Mouse (Mus musculus) forebrain, embryonic 14.5 days (tissue): ENCODE measurements around the gene Krcc1. TPM values are rescaled to one million over a fixed set of nuclear protein-coding genes. Genes with fewer than 3 reads are reported as not detected.

Source experiments
- ATAC-seq: fragments of 200-750 bp; cut with Nextera tagmentation; 2 replicates; pipeline ENCODE4 v1.8.0; 2017; ENCODE audit warnings: mild to moderate bottlenecking, moderate library complexity
- DNase-seq: peaks from one replicate; pipeline ENCODE4 v3.0.0-alpha.2; 2015; ENCODE audit warnings: low spot score
- H3K27ac ChIP-seq: fragments of 300-500 bp; sonication (generic); 2 replicates; pipeline ENCODE4 v1.5.1; 2014; ENCODE audit warnings: low read depth, mild to moderate bottlenecking, control low read depth, low read length, moderate library complexity
- H3K27me3 ChIP-seq: fragments of 300-500 bp; sonication (generic); replicated peaks from 2 replicates; pipeline ENCODE4 v1.6.1; 2014; ENCODE audit warnings: low read length, control low read depth, mixed read lengths; ENCODE audit not compliant: control insufficient read depth, insufficient read depth
- H3K36me3 ChIP-seq: fragments of 300-500 bp; sonication (generic); 2 replicates; pipeline ENCODE4 v1.6.1; 2014; ENCODE audit warnings: low read length, control low read depth; ENCODE audit not compliant: control insufficient read depth, insufficient read depth
- H3K4me1 ChIP-seq: fragments of 300-500 bp; sonication (generic); 2 replicates; pipeline ENCODE4 v1.6.1; 2014; ENCODE audit warnings: antibody characterized with exemption, low read length, control low read depth; ENCODE audit not compliant: control insufficient read depth, insufficient read depth
- H3K4me2 ChIP-seq: fragments of 300-500 bp; sonication (generic); 2 replicates; pipeline ENCODE4 v1.6.1; 2014; ENCODE audit warnings: mild to moderate bottlenecking, control low read depth, low read length
- H3K4me3 ChIP-seq: fragments of 300-500 bp; sonication (generic); 2 replicates; pipeline ENCODE4 v1.5.1; 2014; ENCODE audit warnings: low read depth, low read length, control low read depth
- H3K9ac ChIP-seq: fragments of 300-500 bp; sonication (generic); 2 replicates; pipeline ENCODE4 v1.6.1; 2014; ENCODE audit warnings: mild to moderate bottlenecking, low read length, control low read depth, moderate library complexity
- H3K9me3 ChIP-seq: fragments of 300-500 bp; sonication (generic); replicated peaks from 2 replicates; pipeline ENCODE4 v1.6.1; 2016; ENCODE audit warnings: low read length, control low read depth, mixed read lengths; ENCODE audit not compliant: control insufficient read depth
- WGBS: fragments of 180-500 bp; shearing (Covaris S2); extraction: QIAGEN DNeasy Blood & Tissue Kit; methylation state at CpG from one replicate; pipeline ENCODE4 v1.1.7; 2014; 5-methylcytosine and 5-hydroxymethylcytosine counted together
- microRNA-seq: library from miRNA; unstranded; fragments of <30 nt; microRNA quantifications from one replicate; pipeline ENCODE4, GENCODE M21; 2016
- polyA plus RNA-seq: library from polyadenylated mRNA; unstranded; fragments of >200 nt; fragmentation: Nextera tagmentation; extraction: Ambion mirVana; gene quantifications from 2 replicates; pipeline ENCODE4 v1.2.1, GENCODE M21; 2014

Gene Krcc1
- polyA plus RNA-seq, 1 experiment from 2014 or later: 23.6 TPM

DNA sequence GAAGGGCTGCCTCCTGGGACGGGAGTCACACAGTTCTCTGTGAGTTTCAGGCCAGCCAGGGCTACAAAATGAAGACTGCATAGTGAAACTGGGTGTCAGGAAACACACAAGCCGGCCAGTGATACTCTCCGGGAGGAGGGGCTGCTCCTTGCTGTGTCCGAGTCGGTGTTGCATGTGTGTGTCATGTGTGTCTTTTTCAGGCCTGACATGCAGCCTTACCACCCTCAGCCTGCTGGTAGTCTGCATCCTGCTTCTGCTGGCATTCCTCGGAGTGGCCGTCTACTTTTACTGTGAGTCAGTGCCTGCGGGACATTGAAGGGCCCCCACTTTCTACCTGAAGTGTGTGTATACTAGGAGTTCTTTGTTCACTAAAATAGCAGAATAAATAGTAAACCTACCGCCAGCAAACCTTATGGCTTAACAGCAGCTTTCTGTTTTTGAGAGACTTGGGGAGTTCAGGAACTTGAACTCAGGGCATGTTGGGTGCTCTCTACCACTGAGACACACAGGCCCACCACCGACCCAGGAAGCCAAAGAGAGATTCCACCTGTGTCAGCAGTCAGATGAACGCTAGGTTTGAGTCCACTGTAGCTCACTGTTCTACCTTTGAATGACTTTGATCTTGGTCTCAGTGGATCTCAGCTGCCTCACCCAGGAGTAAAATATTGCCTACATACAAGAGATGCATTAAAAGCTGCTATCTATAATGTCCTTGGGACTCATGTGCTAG lies 60.9 kb downstream of the Krcc1 start:
- no peaks in the 10 kb centered on the region for H3K27me3 ChIP-seq
- no peak for DNase-seq
- no peak overlapping the region for H3K27ac ChIP-seq
- H3K4me3 ChIP-seq: no peak overlapping the region
- H3K9me3 ChIP-seq: no peaks in the 10 kb centered on the region
- 86% methylated on average over 11 of the region's 11 CpGs for WGBS
- ATAC-seq: no peak
- no peak overlapping the region for H3K9ac ChIP-seq
- H3K4me1 ChIP-seq: no peaks in the 10 kb centered on the region
- H3K36me3 ChIP-seq: no peaks in the 10 kb centered on the region
- H3K4me2 ChIP-seq: no peak overlapping the region

DNA sequence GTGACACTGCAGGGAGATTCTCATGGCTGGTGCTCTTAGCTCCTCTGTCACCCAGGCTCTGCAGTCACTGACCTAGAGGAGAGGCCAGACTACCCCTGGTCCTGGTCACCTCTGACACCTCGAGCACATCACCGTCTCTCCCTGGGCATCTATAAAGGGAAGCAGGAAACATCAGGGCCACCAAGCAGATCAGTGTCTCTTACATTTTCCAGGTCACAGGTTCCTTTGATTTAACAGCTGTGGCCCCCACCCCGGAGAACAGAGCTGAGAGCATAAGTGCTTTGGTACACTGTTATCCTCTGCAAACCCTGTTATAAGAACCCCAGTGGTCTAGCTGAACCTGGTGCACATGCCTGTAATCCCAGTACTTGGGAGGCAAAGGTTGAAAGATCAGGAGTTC lies 61.6 kb downstream of the Krcc1 start:
- Histone ChIP-seq H3K4me1 (no peaks in the 10 kb centered on the region), H3K4me2 (no peak overlapping the region), H3K27me3 (no peaks in the 10 kb centered on the region), H3K36me3 (no peaks in the 10 kb centered on the region), H3K9ac (no peak overlapping the region), H3K9me3 (no peaks in the 10 kb centered on the region), H3K27ac (no peak overlapping the region), H3K4me3 (no peak overlapping the region)
- 79% methylated on average over 3 of the region's 3 CpGs for WGBS
- no peak for DNase-seq
- ATAC-seq: no peak

DNA sequence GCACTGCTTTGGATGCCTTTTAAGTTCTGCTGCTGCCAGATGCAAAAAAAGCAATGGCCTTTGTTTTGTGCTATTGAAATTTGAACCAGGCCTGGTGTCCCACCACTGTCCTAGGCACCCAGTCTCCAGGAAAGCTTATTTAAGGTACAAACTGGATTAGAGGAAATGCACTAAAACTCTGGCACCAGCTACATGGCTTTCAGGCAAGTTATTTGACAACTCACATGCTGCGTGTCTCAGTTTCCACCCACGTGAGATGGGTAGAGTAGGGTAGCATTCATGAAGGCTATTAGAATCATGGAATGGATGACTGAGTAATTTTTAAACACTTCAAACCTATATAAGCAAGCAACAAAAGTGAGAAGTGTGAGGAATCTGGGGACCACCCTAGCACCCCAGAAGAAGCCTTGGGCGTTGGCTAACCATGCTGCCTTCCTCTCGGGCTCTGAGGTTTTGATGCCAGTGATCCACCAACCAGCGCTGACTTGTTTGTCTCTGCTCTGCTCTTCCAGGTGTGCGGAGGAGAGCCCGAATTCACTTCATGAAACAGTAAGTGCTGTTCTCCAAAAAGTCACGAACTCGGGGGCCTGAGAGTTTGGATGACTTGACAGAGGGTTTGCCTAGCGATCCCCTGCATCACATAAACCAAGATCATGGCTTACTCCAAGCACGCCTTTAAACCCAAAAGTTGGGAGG lies 62.2 kb downstream of the Krcc1 start:
- Histone ChIP-seq H3K4me2 (no peak overlapping the region), H3K27me3 (no peaks in the 10 kb centered on the region), H3K9ac (no peak overlapping the region), H3K9me3 (no peaks in the 10 kb centered on the region), H3K4me1 (no peaks in the 10 kb centered on the region), H3K36me3 (no peaks in the 10 kb centered on the region), H3K27ac (no peak overlapping the region), H3K4me3 (no peak overlapping the region)
- 92% methylated on average over 11 of the region's 11 CpGs for WGBS
- DNase-seq (no peak), ATAC-seq (no peak)

Small RNAs within 50 kb of the gene (microRNA-seq; reads per million reads assigned to microRNA genes)
- 22.1 reads per million, percentile 39 among the genes with 10 or more reads in this experiment for gene Mir8112

Other genes with a start within 250 kb of the Krcc1 start
- gene Thnsl2, start 127.2 kb upstream of the Krcc1 start, polyA plus RNA-seq: 3.8 and 4.4 TPM in 2 replicates
- not detected in 2 replicates for gene Fabp1, start 71.8 kb upstream of the Krcc1 start, polyA plus RNA-seq
- 0.08 and 0.21 TPM in 2 replicates for gene Smyd1, start 50.6 kb downstream of the Krcc1 start, polyA plus RNA-seq
- not detected in 2 replicates for gene Cd8b1, start 51.1 kb downstream of the Krcc1 start, polyA plus RNA-seq
- not detected in 2 replicates for gene Cd8a, start 101.8 kb downstream of the Krcc1 start, polyA plus RNA-seq
- gene Rmnd5a, start 169.0 kb downstream of the Krcc1 start, polyA plus RNA-seq: 4.5 and 5.8 TPM in 2 replicates
- gene Rnf103, start 222.2 kb downstream of the Krcc1 start, polyA plus RNA-seq: 22.8 and 26.0 TPM in 2 replicates